Mouse (Mus musculus): Measurements from ENCODE around the gene Bloc1s2. TPM values are rescaled to one million over a fixed set of nuclear protein-coding genes. Genes with fewer than 3 reads are reported as not detected.
"Not testable (repeated sequence)": the region's sequence is repeated elsewhere in the genome, so short reads cannot be mapped to it uniquely, and the experiment has no call there.

Gene Bloc1s2
- total RNA-seq, 1 experiment from 2014 or later = 35.1 TPM

DNA sequence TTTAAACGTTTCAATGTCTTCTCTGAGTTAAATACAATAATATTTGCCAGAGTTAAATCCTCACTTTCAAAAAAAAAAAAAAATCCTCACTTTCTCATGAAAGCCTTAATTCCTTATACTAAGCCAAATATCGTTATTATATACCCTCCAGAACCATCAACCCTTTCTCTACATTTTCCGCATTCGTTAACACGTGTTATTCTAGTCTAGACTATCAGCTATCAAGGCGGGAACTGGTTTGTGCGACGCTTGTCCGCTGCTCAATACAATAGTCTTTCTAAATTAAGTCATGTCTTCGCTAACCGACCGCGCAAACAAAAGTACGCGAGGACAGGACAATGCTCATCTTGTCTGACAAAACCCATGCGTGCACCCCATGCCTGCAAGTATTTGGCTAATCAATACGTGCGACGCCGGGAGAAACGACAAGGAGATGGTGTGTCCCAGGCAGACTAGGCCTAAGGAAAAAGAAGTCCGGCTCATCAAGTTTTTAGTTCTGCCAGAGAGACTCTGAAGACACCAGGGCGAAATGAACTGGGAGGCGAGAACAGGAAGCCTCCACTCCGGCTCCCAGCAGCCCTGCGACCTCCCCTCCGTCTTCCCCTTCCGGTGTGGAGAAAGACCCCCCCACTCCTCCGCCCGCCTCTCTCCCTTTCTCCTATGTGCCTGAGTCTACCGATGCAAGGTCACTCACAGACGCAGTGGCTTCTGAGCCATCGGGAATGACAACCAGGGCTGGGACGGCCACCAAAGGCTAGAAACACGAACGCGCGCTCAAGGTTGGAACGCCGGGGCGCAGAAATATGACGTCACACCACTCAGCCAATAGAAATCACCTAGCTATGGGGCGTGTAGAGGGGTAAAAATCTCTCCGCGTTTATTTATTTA is 10.9 kb downstream of the Bloc1s2 start, which contains the start of gene Cwf19l1:
Cwf19l1 (minus strand) TSS at position 805 of the 888 bp plus-strand sequence.
- ATAC-seq (replicated peaks in 1 of 2; ENCODE audit: insufficient read depth in 1 of 2, low FRiP score in 2 of 2, low TSS enrichment in 1 of 2, low read depth in 1 of 2, poor library complexity in 2 of 2, severe bottlenecking in 2 of 2) = peak; percentile 86 to 90

DNA sequence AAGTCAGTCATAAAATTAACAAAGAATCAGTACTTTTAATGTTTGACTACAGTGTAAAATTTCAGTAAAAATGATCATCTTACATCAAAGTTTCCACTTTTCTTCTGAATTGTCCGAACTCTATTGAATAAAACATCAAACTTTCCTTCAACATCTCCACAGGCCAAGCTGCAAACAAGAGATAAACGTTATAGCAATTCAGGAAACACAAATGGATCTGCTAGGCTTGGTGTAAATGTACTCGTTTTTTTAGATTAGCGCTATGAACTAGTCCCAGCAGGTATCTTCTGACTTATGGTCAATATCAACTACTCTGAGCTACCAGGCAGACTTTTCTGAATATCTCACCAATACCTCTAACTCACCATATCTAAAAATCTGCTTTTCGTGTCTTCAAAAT is 13.3 kb downstream of the Bloc1s2 start:
- no peak for ATAC-seq (replicated peaks in 1 of 2; ENCODE audit: insufficient read depth in 1 of 2, low FRiP score in 2 of 2, low TSS enrichment in 1 of 2, low read depth in 1 of 2, poor library complexity in 2 of 2, severe bottlenecking in 2 of 2)

DNA sequence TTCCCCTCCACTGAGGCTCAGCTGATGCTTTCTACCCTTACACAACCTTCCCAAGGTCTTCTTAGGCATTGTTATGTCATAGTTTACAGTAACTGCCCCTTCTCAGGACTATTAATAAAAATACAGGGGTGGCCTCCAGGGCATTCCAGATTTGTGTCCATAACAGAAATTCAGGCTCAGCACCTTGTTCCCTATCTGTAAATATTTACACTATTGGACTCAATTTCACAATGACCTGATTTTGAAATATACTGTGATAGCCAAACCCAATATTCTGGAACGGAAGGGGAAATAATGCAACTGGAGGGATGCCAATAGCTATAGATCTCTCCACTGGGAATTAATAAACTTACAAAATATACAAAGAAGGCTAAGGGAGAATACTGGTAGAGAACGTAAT is 17.7 kb downstream of the Bloc1s2 start:
- no peak for ATAC-seq (replicated peaks in 1 of 2; ENCODE audit: insufficient read depth in 1 of 2, low FRiP score in 2 of 2, low TSS enrichment in 1 of 2, low read depth in 1 of 2, poor library complexity in 2 of 2, severe bottlenecking in 2 of 2)

DNA sequence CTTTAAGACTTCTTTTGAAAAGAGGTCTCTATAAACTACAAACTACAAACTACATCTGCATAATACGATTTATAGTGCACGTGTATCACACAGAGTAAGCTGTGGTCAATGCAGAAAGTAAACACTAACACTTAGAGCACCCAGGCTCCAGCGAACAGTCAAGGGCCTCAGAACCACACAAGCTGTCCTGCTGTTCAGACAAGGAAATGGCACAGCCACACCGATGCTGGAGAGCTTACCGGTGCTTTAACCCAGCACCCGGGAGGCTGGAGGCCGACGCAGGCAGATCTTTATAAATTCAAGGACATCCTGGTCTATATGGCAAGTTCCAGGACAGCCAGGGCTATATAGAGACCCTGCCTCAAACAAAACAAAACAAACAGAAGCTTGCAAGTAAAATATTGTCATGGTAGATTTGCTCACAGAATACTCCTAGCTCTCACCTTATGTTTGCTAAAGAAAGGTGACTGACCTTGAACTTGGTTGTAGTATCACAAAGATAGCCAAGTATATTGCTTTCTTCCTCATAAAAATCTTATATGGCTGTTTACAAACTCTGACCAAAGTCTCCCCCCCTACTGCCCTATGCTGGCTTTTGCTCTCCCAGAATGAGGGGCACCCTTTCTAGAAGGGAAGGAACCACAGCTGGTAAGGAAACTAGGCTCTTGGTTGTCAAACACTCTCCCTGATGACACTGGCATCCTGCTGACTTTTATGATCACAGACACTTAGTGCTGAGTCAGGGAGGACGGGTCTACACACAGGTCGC is 18.3 kb downstream of the Bloc1s2 start:
- no peak for ATAC-seq (replicated peaks in 1 of 2; ENCODE audit: insufficient read depth in 1 of 2, low FRiP score in 2 of 2, low TSS enrichment in 1 of 2, low read depth in 1 of 2, poor library complexity in 2 of 2, severe bottlenecking in 2 of 2)

DNA sequence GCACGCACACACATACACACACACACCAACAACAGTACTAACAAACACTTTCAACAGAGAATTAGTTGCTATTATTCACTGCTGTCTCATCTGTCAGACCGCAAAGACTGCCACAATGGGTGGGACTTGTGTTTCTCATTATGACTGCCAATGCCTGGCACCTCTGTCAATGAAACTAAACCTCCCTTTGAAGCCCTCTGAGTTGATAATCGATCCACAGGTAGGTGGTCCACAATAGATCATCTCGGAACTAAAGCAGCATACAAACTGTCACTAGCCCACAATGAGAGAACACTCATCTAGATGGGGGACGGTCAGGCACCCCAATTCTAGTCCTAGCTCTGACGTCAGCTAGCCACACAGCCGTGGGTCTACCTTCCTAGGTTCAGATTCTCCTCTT is 25.1 kb downstream of the Bloc1s2 start:
- no peak for ATAC-seq (replicated peaks in 1 of 2; ENCODE audit: insufficient read depth in 1 of 2, low FRiP score in 2 of 2, low TSS enrichment in 1 of 2, low read depth in 1 of 2, poor library complexity in 2 of 2, severe bottlenecking in 2 of 2)

DNA sequence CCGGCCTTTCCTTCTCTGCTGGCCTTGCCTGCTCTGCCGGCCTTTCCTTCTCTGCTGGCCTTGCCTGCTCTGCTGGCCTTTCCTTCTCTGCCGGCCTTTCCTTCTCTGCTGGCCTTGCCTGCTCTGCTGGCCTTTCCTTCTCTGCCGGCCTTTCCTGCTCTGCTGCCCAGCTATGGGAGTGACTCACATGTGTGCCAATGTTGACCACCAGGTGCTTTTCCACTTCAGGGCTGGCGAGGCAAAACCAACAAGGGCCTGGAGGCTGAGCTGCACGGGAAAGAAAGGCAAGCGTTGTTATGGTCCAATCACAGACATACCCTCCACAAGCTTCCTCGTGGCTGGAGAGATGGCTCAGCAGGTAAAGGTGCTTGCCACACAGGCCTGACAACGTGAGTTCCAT is 25.6 kb downstream of the Bloc1s2 start:
- not testable (repeated sequence) for ATAC-seq (replicated peaks in 1 of 2; ENCODE audit: insufficient read depth in 1 of 2, low FRiP score in 2 of 2, low TSS enrichment in 1 of 2, low read depth in 1 of 2, poor library complexity in 2 of 2, severe bottlenecking in 2 of 2)

DNA sequence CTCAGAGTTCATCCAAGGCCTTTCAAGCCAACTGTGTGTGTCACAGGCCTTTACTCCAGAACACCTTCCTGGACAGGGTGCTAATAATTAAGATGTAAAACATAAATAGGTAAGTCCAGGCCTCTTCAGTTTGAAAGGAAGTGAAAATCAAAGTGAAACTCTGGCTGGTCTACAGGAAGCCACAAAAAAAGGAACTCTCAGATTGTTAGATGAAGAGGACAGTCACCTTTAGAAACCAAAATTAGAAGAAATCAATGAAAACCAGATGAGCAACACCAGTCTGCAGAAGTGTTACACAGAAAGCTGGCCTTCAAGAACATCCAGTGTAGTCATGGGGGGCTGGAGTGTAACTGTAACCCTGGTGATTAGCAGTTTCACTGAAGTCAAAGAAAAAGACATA is 28.5 kb downstream of the Bloc1s2 start:
- no peak for ATAC-seq (replicated peaks in 1 of 2; ENCODE audit: insufficient read depth in 1 of 2, low FRiP score in 2 of 2, low TSS enrichment in 1 of 2, low read depth in 1 of 2, poor library complexity in 2 of 2, severe bottlenecking in 2 of 2)

DNA sequence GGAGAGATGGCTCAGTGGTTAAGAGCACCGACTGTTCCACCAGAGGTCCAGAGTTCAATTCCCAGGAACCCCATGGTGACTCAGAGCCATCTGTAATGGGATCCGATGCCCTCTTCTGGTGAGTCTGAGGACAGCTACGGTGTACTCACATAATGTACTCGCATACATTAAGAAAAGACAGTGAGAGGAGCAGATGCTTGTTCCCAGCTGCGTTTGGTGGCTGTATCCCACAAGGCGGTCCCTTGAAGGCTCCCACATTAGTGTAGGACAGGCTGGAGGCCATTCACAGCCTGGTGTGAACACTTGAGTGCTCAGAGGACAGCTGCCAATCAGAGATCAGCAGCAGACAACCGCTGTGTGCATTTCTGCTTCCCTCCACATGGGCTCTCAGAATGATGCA is 34.5 kb downstream of the Bloc1s2 start:
- ATAC-seq (replicated peaks in 1 of 2; ENCODE audit: insufficient read depth in 1 of 2, low FRiP score in 2 of 2, low TSS enrichment in 1 of 2, low read depth in 1 of 2, poor library complexity in 2 of 2, severe bottlenecking in 2 of 2) = no peak

DNA sequence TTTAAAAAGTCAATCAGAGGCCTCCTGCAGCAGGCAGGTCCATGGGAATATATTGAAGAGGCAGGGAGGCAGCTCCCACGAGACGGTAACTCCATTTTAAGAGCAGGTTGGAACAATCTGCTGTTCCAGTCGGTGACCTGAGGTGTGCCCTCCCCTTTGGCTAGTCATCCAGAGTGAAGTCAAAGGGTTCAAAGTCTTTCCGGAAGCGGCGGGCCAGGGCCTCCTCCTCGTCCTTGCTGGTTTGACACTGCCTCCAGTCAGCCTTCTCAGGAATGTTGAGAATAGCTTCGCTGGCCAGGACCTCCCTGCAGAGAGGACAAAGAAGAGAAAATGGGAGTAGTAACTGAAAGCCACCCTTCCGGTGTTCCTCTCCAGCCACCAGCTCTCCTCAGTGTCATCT is 35.9 kb downstream of the Bloc1s2 start:
- ATAC-seq (replicated peaks in 1 of 2; ENCODE audit: insufficient read depth in 1 of 2, low FRiP score in 2 of 2, low TSS enrichment in 1 of 2, low read depth in 1 of 2, poor library complexity in 2 of 2, severe bottlenecking in 2 of 2) = no peak

DNA sequence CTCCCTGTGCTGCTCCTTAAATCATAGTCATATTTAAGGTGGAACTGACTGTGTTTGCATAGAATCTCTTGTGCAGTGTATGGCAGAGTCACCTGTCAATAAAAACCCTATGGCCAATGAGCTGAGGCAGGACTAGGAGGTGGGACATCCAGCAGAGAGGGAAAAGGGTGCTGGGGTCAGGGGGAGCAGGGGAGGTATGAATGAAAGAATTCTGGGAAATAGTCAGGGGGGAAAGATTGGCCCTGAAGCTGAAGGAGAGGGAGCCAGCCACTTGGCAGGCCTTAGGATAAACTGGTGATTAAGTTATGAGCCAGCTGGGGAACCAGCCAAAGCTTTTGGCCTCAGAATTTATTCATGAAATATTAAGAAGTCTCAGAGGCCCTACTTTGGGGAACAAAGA is 37.2 kb downstream of the Bloc1s2 start:
- ATAC-seq (replicated peaks in 1 of 2; ENCODE audit: insufficient read depth in 1 of 2, low FRiP score in 2 of 2, low TSS enrichment in 1 of 2, low read depth in 1 of 2, poor library complexity in 2 of 2, severe bottlenecking in 2 of 2) = no peak

DNA sequence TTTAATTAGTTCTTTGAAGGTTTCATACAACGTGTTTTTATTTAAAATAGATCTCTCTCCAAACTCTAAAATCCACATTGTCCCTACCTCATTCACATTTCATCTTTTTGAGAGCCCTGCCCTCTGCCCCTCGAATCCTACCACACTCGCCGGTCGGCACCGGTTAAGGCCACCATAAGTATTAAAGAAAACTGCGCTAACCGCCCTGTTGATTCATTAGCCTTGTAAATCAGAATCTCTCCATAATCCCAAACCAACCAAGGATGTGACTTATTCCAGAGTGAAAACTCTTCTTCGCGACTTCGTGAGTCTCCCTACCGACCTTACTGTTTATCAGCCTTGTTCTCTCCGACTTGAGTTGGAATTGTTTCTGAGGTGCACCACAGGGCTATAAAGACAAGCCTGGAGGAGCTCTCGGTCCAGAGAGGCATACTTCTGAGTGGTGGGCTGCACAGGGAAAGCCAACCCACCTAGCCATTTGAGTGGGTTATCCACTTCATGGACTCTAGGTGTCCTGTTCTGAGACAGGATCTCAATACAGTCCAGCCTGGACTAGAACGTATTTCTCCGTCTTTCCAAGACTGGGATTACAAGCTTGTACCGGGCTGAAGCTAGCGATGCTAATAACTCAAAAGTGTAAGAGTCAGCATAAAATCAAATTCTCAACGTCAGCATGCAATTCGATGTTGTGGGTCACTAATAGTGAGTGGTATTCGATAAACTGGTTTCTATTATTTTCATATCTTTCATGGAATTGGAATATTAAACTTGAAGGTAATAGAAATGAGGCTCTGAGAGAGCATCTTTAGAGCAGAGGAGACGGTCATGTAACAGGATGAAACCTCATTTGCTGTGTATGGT is 38.4 kb downstream of the Bloc1s2 start:
- no peak for ATAC-seq (replicated peaks in 1 of 2; ENCODE audit: insufficient read depth in 1 of 2, low FRiP score in 2 of 2, low TSS enrichment in 1 of 2, low read depth in 1 of 2, poor library complexity in 2 of 2, severe bottlenecking in 2 of 2)

DNA sequence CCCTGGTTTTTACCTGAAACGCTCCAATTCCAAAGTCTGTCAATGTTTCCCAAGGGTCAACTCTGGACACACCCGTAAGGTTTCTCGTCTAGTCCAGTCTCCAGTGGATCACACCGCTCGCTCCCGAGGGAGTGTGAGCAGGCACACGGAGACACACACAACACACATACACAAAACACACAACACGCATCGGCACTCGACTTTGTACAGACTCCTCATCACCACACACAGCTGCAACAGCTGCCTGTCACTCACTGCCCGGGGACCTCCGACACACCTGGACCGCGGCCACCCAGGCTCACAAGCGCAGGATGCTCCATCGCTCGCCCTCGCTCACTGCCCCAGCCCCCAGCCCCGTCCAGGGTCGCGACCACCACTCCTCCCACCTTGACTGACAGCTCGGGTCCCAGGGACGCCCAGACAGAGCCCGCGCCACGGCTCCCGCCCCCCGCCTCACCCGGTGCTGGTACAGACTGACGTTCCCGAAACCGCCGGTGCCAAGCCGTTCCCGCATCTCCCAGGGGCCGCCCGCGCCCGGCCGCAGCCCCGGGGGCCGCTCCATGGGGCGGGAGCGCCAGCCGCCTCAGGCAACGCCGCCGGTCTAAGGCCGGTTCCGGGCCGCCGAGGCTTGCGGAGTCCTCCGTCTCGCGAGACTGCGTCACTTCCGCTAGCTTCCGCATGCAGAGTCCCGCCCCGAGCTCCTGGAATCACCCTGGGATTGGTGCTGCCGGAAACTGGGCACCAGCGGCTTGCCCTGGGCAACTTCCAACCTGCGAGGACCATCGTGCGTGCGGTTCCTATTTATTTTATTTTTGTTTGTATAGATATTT is 39.2 kb downstream of the Bloc1s2 start, which contains the start of gene Chuk:
Chuk (minus strand) TSS at position 650 of the 830 bp plus-strand sequence.
- ATAC-seq (replicated peaks in 1 of 2; ENCODE audit: insufficient read depth in 1 of 2, low FRiP score in 2 of 2, low TSS enrichment in 1 of 2, low read depth in 1 of 2, poor library complexity in 2 of 2, severe bottlenecking in 2 of 2) = peak; percentile 97 to 98

DNA sequence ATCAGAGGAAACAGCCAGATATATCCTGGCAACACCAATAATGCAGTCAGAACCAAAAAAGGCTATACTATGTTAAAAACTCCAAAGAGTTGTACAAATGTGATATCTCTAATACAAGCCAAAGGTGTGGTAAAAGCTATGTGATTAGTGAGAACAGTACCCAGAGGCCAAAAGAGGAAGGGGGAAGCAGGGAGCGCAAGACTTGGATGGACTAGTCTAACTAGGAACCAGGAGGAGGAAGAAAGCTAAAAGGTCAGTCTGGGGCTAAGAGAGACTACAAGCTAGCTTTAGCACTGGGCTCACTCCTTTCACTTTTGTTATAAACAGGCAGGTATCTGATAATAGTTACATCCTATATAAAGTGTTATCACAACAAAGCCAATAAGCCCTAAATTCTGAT is 41.9 kb downstream of the Bloc1s2 start:
- ATAC-seq (replicated peaks in 1 of 2; ENCODE audit: insufficient read depth in 1 of 2, low FRiP score in 2 of 2, low TSS enrichment in 1 of 2, low read depth in 1 of 2, poor library complexity in 2 of 2, severe bottlenecking in 2 of 2) = no peak

DNA sequence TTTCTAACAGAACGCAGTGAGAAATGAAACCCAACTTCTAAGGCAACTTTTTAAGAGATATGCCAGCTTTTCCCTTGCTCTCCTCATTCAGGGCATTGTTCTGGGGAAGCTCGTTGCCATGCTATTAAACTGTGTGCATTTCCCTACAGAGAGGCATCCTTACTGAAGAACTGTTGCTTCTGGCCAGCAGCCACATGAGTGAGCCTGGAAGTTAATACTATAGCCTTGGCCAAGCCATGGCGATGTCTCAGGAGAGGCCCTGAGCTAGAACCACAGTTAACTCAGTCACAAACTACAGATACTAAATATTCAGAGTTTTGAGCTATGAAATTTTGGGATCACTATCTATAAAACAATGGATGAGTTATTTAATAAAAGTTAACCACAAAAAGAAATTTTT is 43.2 kb downstream of the Bloc1s2 start:
- ATAC-seq (replicated peaks in 1 of 2; ENCODE audit: insufficient read depth in 1 of 2, low FRiP score in 2 of 2, low TSS enrichment in 1 of 2, low read depth in 1 of 2, poor library complexity in 2 of 2, severe bottlenecking in 2 of 2) = no peak

DNA sequence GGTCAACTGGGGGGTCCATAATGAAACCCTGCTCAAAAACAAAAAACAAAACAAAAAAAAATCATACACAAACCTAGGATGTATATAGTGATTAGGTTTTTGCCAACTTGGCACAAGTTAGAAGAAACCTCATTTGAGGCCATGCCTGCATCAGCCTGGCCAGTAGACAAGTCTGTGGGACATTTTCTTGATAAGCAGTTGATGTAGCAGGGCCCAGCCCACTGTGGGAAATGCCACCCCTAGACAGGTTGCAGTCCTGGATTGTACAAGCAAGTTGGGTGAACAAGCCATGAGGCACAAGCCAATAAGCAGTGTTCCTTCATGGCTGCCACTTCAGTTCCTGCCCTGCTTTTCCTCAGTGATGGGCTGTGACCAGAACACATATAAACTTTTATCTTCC is 45.4 kb downstream of the Bloc1s2 start:
- no peak for ATAC-seq (replicated peaks in 1 of 2; ENCODE audit: insufficient read depth in 1 of 2, low FRiP score in 2 of 2, low TSS enrichment in 1 of 2, low read depth in 1 of 2, poor library complexity in 2 of 2, severe bottlenecking in 2 of 2)
